Mouse (Mus musculus) intestine, embryonic 14.5 days (tissue): ENCODE results near the gene Zfp775. TPM values are rescaled to one million over a fixed set of nuclear protein-coding genes. Genes with fewer than 3 reads are reported as not detected.

Experiments used
- ATAC-seq: fragments of 200-750 bp; cut with Nextera tagmentation; replicated peaks from 2 replicates; pipeline ENCODE4 v1.8.0; 2017; ENCODE audit warnings: low read depth, moderate number of reproducible peaks, moderate TSS enrichment, moderate library complexity; ENCODE audit not compliant: low FRiP score, low TSS enrichment
- DNase-seq: peaks from one replicate; pipeline ENCODE4 v3.0.0-alpha.2; 2018; ENCODE audit warnings: low spot score
- H3K27ac ChIP-seq: fragments of 300-500 bp; sonication (generic); 2 replicates; pipeline ENCODE4 v1.5.1; 2014; ENCODE audit warnings: low read depth, mild to moderate bottlenecking, control low read depth
- H3K27me3 ChIP-seq: fragments of 300-500 bp; sonication (generic); replicated peaks from 2 replicates; pipeline ENCODE4 v1.6.1; 2014; ENCODE audit warnings: low read length, control low read depth; ENCODE audit not compliant: control insufficient read depth, insufficient read depth
- H3K36me3 ChIP-seq: fragments of 300-500 bp; sonication (generic); 2 replicates; pipeline ENCODE4 v1.6.1; 2014; ENCODE audit warnings: low read length, control low read depth; ENCODE audit not compliant: control insufficient read depth, insufficient read depth
- H3K4me1 ChIP-seq: fragments of 300-500 bp; sonication (generic); replicated peaks from 2 replicates; pipeline ENCODE4 v1.6.1; 2014; ENCODE audit warnings: low read length, control low read depth, mixed read lengths; ENCODE audit not compliant: control insufficient read depth, insufficient read depth
- H3K4me2 ChIP-seq: fragments of 300-500 bp; sonication (generic); 2 replicates; pipeline ENCODE4 v1.6.1; 2014; ENCODE audit warnings: low read length
- H3K4me3 ChIP-seq: fragments of 300-500 bp; sonication (generic); 2 replicates; pipeline ENCODE4 v1.5.1; 2014; ENCODE audit warnings: low read depth, low read length, control low read depth, mixed read lengths
- H3K9ac ChIP-seq: fragments of 300-500 bp; sonication (generic); 2 replicates; pipeline ENCODE4 v1.6.1; 2014; ENCODE audit warnings: mild to moderate bottlenecking, low read length
- H3K9me3 ChIP-seq: fragments of 300-500 bp; sonication (generic); 2 replicates; pipeline ENCODE4 v1.6.1; 2016; ENCODE audit warnings: low read length, control low read depth; ENCODE audit not compliant: control insufficient read depth
- WGBS: fragments of 180-500 bp; shearing (Covaris S2); extraction: QIAGEN DNeasy Blood & Tissue Kit; methylation state at CpG from one replicate; pipeline ENCODE4 v1.1.7; 2014; 5-methylcytosine and 5-hydroxymethylcytosine counted together
- polyA plus RNA-seq: library from polyadenylated mRNA; unstranded; fragments of >200 nt; fragmentation: Nextera tagmentation; extraction: Ambion mirVana; gene quantifications from 2 replicates; pipeline ENCODE4 v1.2.1, GENCODE M21; 2014

Gene Zfp775
- polyA plus RNA-seq, 1 experiment from 2014 or later: 8.3 TPM

DNA sequence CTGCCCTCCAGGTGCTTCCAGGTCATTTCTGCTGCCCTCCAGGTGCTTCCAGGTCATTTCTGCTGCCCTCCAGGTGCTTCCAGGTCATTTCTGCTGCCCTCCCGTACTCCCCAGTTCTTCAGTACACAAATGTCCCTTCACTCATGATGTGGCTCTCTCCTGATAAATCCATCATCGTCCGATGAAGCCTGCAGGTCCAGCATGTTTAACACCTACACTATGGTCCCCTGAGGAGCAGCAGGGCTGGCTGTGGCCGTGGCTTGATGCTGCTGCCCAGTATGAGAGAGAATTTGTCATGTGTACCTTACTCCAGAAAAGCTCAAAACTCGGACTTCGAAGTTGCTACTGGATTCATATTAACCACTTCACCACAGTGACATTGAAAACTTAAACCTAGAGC, 39.5 kb downstream of the Zfp775 start:
- Histone ChIP-seq H3K27ac (no peak overlapping the region), H3K36me3 (no peaks in the 10 kb centered on the region), H3K4me1 (no peaks in the 10 kb centered on the region), H3K4me2 (no peak overlapping the region), H3K27me3 (no peaks in the 10 kb centered on the region), H3K9ac (no peak overlapping the region), H3K9me3 (no peaks in the 10 kb centered on the region), H3K4me3 (no peak overlapping the region)
- WGBS: 68% methylated on average over 6 of the region's 6 CpGs
- no peak for DNase-seq
- ATAC-seq: no peak

DNA sequence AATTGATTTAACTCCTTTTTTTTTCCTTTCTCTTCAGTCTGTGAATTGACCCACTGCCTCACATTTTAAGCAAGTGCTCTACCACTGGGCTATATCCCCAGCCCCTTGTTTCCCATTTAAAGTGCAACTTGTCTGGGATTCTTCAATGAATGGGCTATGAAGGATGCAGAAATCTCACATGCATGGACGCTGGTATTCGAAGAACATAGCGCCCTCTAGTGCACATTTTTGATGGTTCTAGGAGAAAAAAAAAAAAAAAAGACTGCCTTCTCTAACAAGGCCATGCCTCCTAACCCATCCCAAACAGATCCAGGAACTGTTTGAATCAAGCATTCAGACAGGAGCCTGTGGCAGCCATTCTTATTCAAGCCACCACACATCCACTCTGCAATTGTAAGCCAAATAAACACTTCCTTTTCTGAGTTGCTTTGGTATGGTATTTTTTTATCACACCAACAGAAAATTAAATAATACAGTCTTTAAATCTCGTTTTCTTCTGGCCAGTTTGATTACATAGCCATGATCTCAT, 41.0 kb downstream of the Zfp775 start:
- H3K27ac ChIP-seq: no peak overlapping the region
- H3K4me3 ChIP-seq: no peak overlapping the region
- H3K27me3 ChIP-seq: no peaks in the 10 kb centered on the region
- ATAC-seq: 0 out of 2 replicates have a peak, but pooled peaks have one; percentile 20
- H3K4me1 ChIP-seq: 0 out of 2 replicates have a peak, but pooled peaks cover 3% of the 10 kb centered on the region
- H3K9me3 ChIP-seq: no peaks in the 10 kb centered on the region
- H3K36me3 ChIP-seq: no peaks in the 10 kb centered on the region
- DNase-seq: no peak
- 22% methylated on average over 4 of the region's 4 CpGs for WGBS
- H3K4me2 ChIP-seq: no peak overlapping the region
- no peak overlapping the region for H3K9ac ChIP-seq

DNA sequence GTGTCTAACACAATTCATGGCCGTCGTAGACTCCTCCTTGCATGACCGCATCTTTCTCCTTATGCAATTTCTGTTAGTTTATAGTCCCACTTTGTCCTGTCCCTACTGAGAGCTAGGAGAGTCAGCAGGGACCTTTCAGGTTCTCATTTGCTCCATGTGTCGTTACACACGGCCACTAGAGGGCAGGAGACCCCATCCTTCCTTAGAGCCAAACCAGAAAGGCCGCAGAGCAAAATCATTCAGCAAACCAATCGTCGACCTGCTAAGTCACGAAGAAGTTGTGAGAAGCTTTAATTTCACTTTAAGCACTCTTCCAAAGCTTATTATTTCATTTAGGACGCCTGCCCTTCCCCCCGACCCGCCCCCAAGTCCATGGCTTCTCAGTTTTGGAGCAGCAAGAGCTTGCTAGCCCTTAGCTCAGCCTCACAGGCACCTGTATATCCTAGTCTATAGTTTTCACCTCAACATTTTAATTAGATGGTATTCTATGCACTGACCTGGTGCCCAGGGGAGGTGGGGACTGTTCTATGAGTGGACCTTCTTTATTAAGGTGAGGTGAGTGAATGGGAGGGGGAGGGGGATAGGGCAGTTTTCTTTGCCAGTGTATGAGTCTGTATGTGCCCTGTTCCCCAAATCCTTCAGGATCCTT, 43.9 kb downstream of the Zfp775 start:
- Histone ChIP-seq H3K36me3 (no peaks in the 10 kb centered on the region), H3K4me1 (0 out of 2 replicates have a peak, but pooled peaks cover 3% of the 10 kb centered on the region), H3K4me3 (no peak overlapping the region), H3K4me2 (no peak overlapping the region), H3K9me3 (no peaks in the 10 kb centered on the region), H3K9ac (no peak overlapping the region), H3K27me3 (no peaks in the 10 kb centered on the region), H3K27ac (no peak overlapping the region)
- DNase-seq: peak; percentile 79
- WGBS: 11% methylated on average over 12 of the region's 12 CpGs
- no peak for ATAC-seq

DNA sequence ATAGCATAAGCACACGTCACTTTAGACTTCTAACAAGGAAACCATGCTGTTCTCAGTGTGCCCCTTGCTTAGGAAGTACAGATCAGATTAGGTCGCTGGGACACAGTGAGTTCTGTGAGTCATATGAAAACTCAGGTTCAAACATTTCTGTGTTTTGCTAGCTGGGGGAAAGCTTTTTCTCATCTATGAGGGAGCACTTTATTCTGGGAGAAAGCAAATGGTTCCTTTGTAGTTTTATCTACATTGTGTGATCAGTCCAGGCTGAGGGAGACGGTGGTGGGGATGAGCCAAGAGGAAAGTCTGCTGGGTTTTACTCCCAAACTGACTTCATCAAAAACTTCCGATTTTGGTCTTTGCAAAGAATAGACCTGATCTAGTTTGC, 44.4 kb downstream of the Zfp775 start:
- ATAC-seq (no peak), DNase-seq (peak; percentile 28)
- Histone ChIP-seq H3K9ac (no peak overlapping the region), H3K4me3 (no peak overlapping the region), H3K4me2 (no peak overlapping the region), H3K27ac (no peak overlapping the region), H3K27me3 (no peaks in the 10 kb centered on the region), H3K4me1 (0 out of 2 replicates have a peak, but pooled peaks cover 3% of the 10 kb centered on the region), H3K36me3 (no peaks in the 10 kb centered on the region), H3K9me3 (no peaks in the 10 kb centered on the region)
- WGBS: 82% methylated on average over 4 of the region's 4 CpGs

DNA sequence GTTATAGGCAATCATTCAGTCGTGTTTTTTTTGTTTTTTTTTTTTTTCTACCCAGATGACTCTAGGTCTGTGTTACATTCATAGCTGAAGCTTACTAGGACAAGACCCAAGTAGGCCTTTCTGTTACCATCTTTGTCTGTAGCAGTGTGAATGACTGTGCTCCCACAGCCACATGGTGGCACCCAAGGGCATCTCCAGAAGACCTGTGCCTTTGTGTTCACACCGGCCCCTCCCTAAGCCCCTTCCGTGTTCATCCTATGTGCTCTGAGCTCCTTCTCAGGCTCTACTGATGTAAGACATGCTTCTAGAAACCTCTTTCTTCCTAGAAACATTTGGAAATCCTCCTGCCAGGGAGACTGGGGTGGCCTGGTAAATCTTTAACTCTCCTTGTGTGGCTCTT, 45.1 kb downstream of the Zfp775 start, which contains the start of gene Gimap8:
Gimap8 (plus strand) TSS at position 240 of the 400 bp plus-strand sequence.
- Histone ChIP-seq H3K27me3 (no peaks in the 10 kb centered on the region), H3K4me2 (no peak within 1 kb of the TSS), H3K4me1 (0 out of 2 replicates have a peak, but pooled peaks cover 3% of the 10 kb centered on the region), H3K4me3 (no peak within 1 kb of the TSS), H3K36me3 (no peaks in the 10 kb centered on the region), H3K27ac (no peak within 1 kb of the TSS), H3K9me3 (no peaks in the 10 kb centered on the region), H3K9ac (no peak within 1 kb of the TSS)
- DNase-seq: no peak
- 32% methylated on average over 3 of the region's 3 CpGs for WGBS
- 0 out of 2 replicates have a peak, but pooled peaks have one; percentile 41 for ATAC-seq

DNA sequence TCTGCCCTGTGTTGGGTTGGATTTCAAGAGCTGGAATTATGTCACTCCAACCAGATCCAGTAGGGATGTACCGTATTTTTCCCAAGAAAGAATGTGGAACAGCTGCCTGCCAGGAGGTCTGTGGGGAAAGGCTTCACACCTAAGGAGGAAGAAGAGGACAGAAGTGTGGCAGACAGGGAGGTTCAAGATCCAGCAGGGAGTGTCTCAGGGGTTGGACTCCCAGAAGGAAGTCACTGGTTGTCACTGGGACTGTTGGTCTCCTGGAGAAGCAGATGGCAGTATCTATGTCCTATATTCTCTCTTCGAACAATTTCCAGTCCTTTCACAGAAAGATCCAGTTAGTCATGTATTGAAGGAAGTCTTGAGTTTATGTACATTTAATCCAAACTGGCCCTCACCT, 45.7 kb downstream of the Zfp775 start:
- no peak overlapping the region for H3K27ac ChIP-seq
- no peak for ATAC-seq
- 87% methylated on average over 2 of the region's 2 CpGs for WGBS
- DNase-seq: no peak
- H3K27me3 ChIP-seq: no peaks in the 10 kb centered on the region
- no peaks in the 10 kb centered on the region for H3K36me3 ChIP-seq
- no peak overlapping the region for H3K4me3 ChIP-seq
- H3K4me1 ChIP-seq: 0 out of 2 replicates have a peak, but pooled peaks cover 3% of the 10 kb centered on the region
- no peak overlapping the region for H3K4me2 ChIP-seq
- H3K9me3 ChIP-seq: no peaks in the 10 kb centered on the region
- H3K9ac ChIP-seq: no peak overlapping the region

DNA sequence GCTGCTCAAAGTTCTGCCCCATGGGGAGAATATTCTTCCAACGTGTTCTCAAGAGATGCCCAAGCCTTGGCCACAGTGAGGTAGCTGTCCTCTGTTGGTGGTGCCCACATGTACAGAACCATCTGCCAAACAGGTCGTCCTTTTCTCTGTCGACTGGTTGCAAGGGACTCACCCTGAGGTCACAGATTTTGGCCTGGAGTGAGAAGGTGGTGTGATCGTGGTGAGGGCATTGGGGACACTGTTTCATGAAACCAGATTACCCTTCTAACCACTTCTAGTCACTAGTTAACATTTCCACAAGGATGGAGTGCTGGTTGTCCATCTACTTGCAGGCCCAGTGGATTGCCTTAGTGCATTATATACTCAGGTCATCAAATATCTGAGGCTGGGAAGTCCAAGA, 46.9 kb downstream of the Zfp775 start:
- 88% methylated on average over 4 of the region's 4 CpGs for WGBS

DNA sequence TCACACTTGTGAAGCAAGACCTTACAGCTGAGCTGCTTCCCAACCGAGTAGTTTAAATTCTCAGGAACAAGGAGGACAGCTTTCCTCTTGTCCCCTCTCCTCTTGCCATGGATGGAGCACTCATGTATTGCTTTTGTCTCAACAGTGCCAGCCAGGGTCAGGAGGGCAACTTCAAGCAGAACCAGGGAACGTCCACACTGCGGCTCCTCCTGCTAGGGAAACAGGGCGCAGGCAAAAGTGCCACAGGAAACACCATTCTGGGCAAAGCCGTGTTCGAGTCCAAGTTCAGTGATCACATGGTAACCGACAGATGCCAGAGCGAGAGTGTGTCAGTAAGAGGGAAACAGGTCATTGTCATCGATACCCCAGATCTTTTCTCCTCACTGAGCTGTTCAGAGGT, 48.2 kb downstream of the Zfp775 start:
- H3K9ac ChIP-seq: no peak overlapping the region
- no peak for DNase-seq
- 86% methylated on average over 9 of the region's 9 CpGs for WGBS
- H3K27ac ChIP-seq: no peak overlapping the region
- no peak overlapping the region for H3K4me3 ChIP-seq
- ATAC-seq: no peak
- H3K36me3 ChIP-seq: no peaks in the 10 kb centered on the region
- H3K9me3 ChIP-seq: no peaks in the 10 kb centered on the region
- H3K27me3 ChIP-seq: no peaks in the 10 kb centered on the region
- no peak overlapping the region for H3K4me2 ChIP-seq
- 0 out of 2 replicates have a peak, but pooled peaks cover 3% of the 10 kb centered on the region for H3K4me1 ChIP-seq

More for the DNA sequence above, 46.9 kb downstream of the Zfp775 start:
- no peaks in the 10 kb centered on the region for H3K27me3 ChIP-seq
- H3K9ac ChIP-seq: no peak overlapping the region
- H3K9me3 ChIP-seq: no peaks in the 10 kb centered on the region
- H3K27ac ChIP-seq: no peak overlapping the region
- H3K36me3 ChIP-seq: no peaks in the 10 kb centered on the region
- ATAC-seq (no peak), DNase-seq (no peak)
- H3K4me1 ChIP-seq: 0 out of 2 replicates have a peak, but pooled peaks cover 3% of the 10 kb centered on the region
- no peak overlapping the region for H3K4me2 ChIP-seq
- no peak overlapping the region for H3K4me3 ChIP-seq

DNA sequence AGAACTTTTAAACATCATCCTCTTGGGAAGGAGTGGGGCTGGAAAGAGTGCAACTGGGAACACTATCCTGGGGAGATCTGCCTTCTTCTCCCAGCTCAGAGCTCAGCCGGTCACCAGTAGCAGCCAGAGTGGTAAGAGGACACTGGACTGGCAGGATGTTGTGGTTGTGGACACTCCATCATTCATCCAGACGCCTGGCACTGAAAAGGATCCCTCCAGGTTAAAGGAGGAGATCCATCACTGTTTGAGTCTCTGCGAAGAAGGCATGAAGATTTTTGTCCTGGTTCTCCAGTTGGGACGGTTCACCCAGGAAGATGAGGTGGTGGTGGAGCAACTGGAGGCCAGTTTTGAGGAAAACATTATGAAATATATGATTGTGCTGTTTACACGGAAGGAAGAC, 56.9 kb downstream of the Zfp775 start:
- Histone ChIP-seq H3K27ac (no peak overlapping the region), H3K9me3 (no peaks in the 10 kb centered on the region), H3K27me3 (no peaks in the 10 kb centered on the region), H3K4me2 (no peak overlapping the region), H3K36me3 (no peaks in the 10 kb centered on the region), H3K9ac (no peak overlapping the region), H3K4me3 (no peak overlapping the region), H3K4me1 (no peaks in the 10 kb centered on the region)
- ATAC-seq: no peak
- 65% methylated on average over 5 of the region's 5 CpGs for WGBS
- DNase-seq: no peak
